In the genomic region with DNA sequence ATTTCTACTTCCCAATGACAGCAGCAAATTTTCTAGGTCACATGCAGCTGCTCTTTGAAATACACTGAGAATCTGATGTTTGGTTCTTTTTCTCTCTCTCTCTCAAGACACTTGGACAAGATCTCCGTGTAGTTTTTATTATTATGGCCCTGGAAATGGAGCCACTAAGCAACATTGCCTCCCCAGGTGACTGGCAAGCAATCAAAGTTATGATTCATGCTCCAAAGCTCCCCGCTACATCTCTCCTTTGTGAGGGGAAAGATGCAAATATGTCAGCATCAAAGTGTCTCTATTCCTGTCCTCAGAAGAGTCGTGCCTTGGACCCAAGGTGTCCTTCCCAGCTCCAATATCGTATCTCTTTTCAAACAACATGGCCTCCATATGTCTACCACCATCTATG, we compare ENCODE assay signal across 18 mouse cellular contexts.
"Had no signal": no experiment of that assay in that cellular context is flagged by ENCODE, and none has a peak within 500 bp of the region (broad histone marks: within the 10 kb centered on the region; RNA-seq: fewer than 3 reads in every experiment).

No protein-coding gene starts in this region.

- DNase-seq: lung, adult 18-20 months; lung, embryonic 14.5 days; lung, postnatal 10 days; lung, postnatal 4 days; midbrain, embryonic 14.5 days; retina, postnatal 1 day; right cerebral cortex, adult 18-20 months; right cerebral cortex, postnatal 25 days; right cerebral cortex, postnatal 4 days; spleen, adult 18-20 months; thymus, adult 18-20 months; thymus, postnatal 14 days; thymus, postnatal 36 days had no signal

- H3K4me3 ChIP-seq: midbrain, embryonic 10.5 days; midbrain, embryonic 12.5 days; myocyte; neural tube, embryonic 13.5 days; neural tube, embryonic 15.5 days had no signal

- H3K4me1 ChIP-seq: midbrain, embryonic 10.5 days; midbrain, embryonic 12.5 days; neural tube, embryonic 13.5 days; neural tube, embryonic 15.5 days had no signal

- H3K27ac ChIP-seq: midbrain, embryonic 10.5 days; midbrain, embryonic 12.5 days; neural tube, embryonic 13.5 days; neural tube, embryonic 15.5 days had no signal

- H3K27me3 ChIP-seq: midbrain, embryonic 12.5 days; neural tube, embryonic 13.5 days; neural tube, embryonic 15.5 days had no signal
